Mouse (Mus musculus) hindbrain, embryonic 16.5 days (tissue): ENCODE measurements around the gene Dcpp2. TPM values are rescaled to one million over a fixed set of nuclear protein-coding genes. Genes with fewer than 3 reads are reported as not detected.

Experiments
- ATAC-seq: fragments of 200-750 bp; cut with Nextera tagmentation; 2 replicates; pipeline ENCODE4 v1.8.0; 2017; ENCODE audit warnings: moderate TSS enrichment, moderate library complexity
- H3K27ac ChIP-seq: fragments of 300-500 bp; sonication (generic); 2 replicates; pipeline ENCODE4 v1.5.1; 2014; ENCODE audit warnings: low read depth, mild to moderate bottlenecking, control low read depth, low read length, moderate library complexity
- H3K27me3 ChIP-seq: fragments of 300-500 bp; sonication (generic); replicated peaks from 2 replicates; pipeline ENCODE4 v1.6.1; 2014; ENCODE audit warnings: low read length; ENCODE audit not compliant: control insufficient read depth, insufficient read depth
- H3K36me3 ChIP-seq: fragments of 300-500 bp; sonication (generic); 2 replicates; pipeline ENCODE4 v1.6.1; 2014; ENCODE audit warnings: mild to moderate bottlenecking, low read length, moderate library complexity, mixed read lengths; ENCODE audit not compliant: control insufficient read depth, insufficient read depth
- H3K4me1 ChIP-seq: fragments of 300-500 bp; sonication (generic); 2 replicates; pipeline ENCODE4 v1.6.1; 2014; ENCODE audit warnings: low read depth, low read length; ENCODE audit not compliant: control insufficient read depth, insufficient read depth
- H3K4me2 ChIP-seq: fragments of 300-500 bp; sonication (generic); 2 replicates; pipeline ENCODE4 v1.6.1; 2014; ENCODE audit warnings: mild to moderate bottlenecking, low read length, control low read depth, moderate library complexity
- H3K4me3 ChIP-seq: fragments of 300-500 bp; sonication (generic); 2 replicates; pipeline ENCODE4 v1.5.1; 2014; ENCODE audit warnings: mild to moderate bottlenecking, low read length, control low read depth, moderate library complexity
- H3K9ac ChIP-seq: fragments of 300-500 bp; sonication (generic); 2 replicates; pipeline ENCODE4 v1.6.1; 2014; ENCODE audit warnings: low read depth, mild to moderate bottlenecking, control low read depth, low read length, moderate library complexity
- H3K9me3 ChIP-seq: fragments of 300-500 bp; sonication (generic); 2 replicates; pipeline ENCODE4 v1.6.1; 2014; ENCODE audit warnings: mild to moderate bottlenecking, low read length, moderate library complexity; ENCODE audit not compliant: control insufficient read depth
- WGBS: fragments of 180-500 bp; shearing (Covaris S2); extraction: QIAGEN DNeasy Blood & Tissue Kit; methylation state at CpG from one replicate; pipeline ENCODE4 v1.1.7; 2014; 5-methylcytosine and 5-hydroxymethylcytosine counted together
- polyA plus RNA-seq: library from polyadenylated mRNA; unstranded; fragments of >200 nt; fragmentation: Nextera tagmentation; extraction: Ambion mirVana; gene quantifications from 2 replicates; pipeline ENCODE4 v1.2.1, GENCODE M21; 2015

Gene Dcpp2
- polyA plus RNA-seq, 1 experiment from 2014 or later, result not detected

DNA sequence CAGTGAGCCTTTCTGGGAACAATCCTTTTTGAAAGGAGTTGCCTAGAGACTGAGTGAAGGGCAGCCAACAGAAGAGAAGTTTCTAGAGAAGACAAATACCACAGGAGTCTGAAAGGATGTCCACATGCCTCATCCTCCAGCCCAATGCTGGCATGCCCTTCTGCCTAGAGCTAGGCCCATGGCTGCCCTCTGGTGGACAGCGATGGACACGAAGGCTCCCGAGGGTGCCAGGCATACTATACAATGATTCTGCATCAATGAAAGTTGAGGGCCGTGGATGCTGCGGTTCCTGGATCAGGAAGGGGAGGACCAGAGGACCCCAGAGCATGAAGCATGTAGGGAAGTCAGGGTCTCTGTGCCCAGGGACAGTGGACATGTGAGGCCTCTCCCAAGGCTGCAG lies 27.4 kb upstream of the Dcpp2 start:
- H3K9ac ChIP-seq, result no peak overlapping the region
- H3K9me3 ChIP-seq, result no peaks in the 10 kb centered on the region
- no peak overlapping the region for H3K4me3 ChIP-seq
- no peaks in the 10 kb centered on the region for H3K4me1 ChIP-seq
- WGBS, result 35% methylated on average over 5 of the region's 5 CpGs
- no peak for ATAC-seq
- H3K36me3 ChIP-seq, result no peaks in the 10 kb centered on the region
- no peak overlapping the region for H3K4me2 ChIP-seq
- H3K27ac ChIP-seq, result no peak overlapping the region
- H3K27me3 ChIP-seq, result no peaks in the 10 kb centered on the region

DNA sequence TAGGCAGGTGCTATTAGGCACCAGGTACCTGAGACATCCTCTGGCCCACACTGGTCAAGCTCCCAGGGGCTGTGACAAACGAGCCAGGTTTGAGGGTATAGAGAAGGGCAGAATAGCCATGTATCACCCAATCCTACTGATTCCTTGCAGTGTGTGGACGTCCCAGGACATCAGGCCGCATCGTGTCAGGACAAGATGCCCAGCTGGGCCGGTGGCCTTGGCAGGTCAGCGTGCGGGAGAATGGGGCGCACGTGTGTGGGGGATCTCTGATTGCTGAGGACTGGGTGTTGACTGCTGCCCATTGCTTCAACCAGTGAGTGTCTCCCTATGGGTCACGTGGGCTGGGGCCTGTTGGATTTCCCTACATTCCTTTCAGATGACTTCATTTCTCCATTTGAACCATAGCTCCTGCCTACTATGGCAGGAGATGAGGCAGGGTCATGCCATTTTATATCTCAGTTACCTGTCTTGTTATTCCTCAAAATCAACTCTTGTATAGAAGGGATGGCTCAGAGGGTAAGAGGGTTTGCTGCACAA lies 26.4 kb upstream of the Dcpp2 start:
- no peak for ATAC-seq
- Histone ChIP-seq H3K9ac (no peak overlapping the region), H3K27ac (no peak overlapping the region), H3K4me2 (no peak overlapping the region), H3K36me3 (no peaks in the 10 kb centered on the region), H3K27me3 (no peaks in the 10 kb centered on the region), H3K9me3 (no peaks in the 10 kb centered on the region), H3K4me3 (no peak overlapping the region), H3K4me1 (no peaks in the 10 kb centered on the region)
- 91% methylated on average over 10 of the region's 10 CpGs for WGBS

DNA sequence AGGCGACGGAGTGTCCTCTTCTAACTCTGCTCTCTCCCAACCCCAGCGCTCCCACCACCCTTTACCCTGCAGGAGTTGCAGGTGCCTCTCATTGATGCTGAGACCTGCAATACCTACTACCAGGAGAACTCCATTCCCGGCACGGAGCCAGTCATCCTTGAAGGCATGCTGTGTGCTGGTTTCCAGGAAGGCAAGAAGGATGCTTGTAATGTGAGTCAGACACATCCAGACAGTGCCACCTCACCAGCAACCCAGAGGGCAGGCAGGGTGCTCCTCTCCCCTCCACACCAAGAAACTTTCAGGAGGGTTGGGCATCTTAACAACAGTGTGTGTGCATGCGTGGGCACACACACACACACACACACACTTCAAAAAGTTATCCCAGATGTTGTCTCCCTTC lies 23.5 kb upstream of the Dcpp2 start:
- no peak overlapping the region for H3K4me2 ChIP-seq
- H3K27me3 ChIP-seq, result no peaks in the 10 kb centered on the region
- no peaks in the 10 kb centered on the region for H3K9me3 ChIP-seq
- no peak for ATAC-seq
- no peaks in the 10 kb centered on the region for H3K36me3 ChIP-seq
- H3K27ac ChIP-seq, result no peak overlapping the region
- no peak overlapping the region for H3K4me3 ChIP-seq
- 83% methylated on average over 6 of the region's 6 CpGs for WGBS
- H3K9ac ChIP-seq, result no peak overlapping the region
- no peaks in the 10 kb centered on the region for H3K4me1 ChIP-seq

DNA sequence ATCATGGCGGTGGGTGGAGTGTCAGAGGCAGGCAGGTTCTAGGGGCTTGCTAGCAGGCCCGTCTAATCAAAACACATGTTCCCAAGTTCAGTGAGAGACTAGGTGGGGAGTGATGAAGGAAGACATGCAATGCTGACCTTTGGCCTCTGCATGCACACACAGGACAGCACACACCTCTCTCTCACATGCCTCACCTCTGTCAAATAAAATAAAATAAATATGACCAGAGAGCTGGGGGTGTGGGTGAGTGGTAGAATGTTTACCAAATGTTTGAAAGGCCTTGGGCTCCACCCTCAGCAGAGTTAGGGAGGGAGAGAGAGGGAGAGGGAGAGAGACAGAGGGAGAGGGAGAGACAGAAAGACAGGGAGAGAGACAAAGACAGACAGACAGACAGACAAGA lies 22.8 kb upstream of the Dcpp2 start:
- ATAC-seq, result no peak
- no peak overlapping the region for H3K9ac ChIP-seq
- 88% methylated on average over 2 of the region's 2 CpGs for WGBS

DNA sequence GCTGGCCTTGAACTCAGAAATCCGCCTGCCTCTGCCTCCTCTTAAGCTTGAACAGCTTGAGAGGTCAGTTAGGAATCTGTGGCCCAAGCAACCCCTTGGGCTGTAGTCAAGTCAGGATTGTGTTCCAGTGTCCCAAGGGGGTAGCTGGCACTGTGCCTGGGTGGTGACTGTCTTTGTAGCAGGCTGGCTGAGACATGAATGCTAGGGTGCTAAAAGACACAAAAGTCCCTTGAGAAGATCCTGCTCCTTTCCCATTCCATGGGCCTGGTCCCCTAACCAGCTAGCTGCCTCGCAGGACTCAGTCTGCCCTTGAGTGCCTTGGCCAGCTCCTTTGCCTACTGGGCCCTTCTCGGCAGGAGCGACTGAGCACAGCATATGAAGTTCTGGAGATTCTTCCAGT lies 17.8 kb upstream of the Dcpp2 start:
- H3K4me1 ChIP-seq, result no peaks in the 10 kb centered on the region
- no peaks in the 10 kb centered on the region for H3K9me3 ChIP-seq
- no peak overlapping the region for H3K27ac ChIP-seq
- H3K4me2 ChIP-seq, result no peak overlapping the region
- no peak overlapping the region for H3K9ac ChIP-seq
- no peaks in the 10 kb centered on the region for H3K27me3 ChIP-seq
- ATAC-seq, result no peak
- 71% methylated on average over 4 of the region's 4 CpGs for WGBS
- H3K4me3 ChIP-seq, result no peak overlapping the region
- no peaks in the 10 kb centered on the region for H3K36me3 ChIP-seq

More for the DNA sequence above, 22.8 kb upstream of the Dcpp2 start:
- Histone ChIP-seq H3K4me3 (no peak overlapping the region), H3K27me3 (no peaks in the 10 kb centered on the region), H3K36me3 (no peaks in the 10 kb centered on the region), H3K4me1 (no peaks in the 10 kb centered on the region), H3K4me2 (no peak overlapping the region), H3K27ac (no peak overlapping the region), H3K9me3 (no peaks in the 10 kb centered on the region)

DNA sequence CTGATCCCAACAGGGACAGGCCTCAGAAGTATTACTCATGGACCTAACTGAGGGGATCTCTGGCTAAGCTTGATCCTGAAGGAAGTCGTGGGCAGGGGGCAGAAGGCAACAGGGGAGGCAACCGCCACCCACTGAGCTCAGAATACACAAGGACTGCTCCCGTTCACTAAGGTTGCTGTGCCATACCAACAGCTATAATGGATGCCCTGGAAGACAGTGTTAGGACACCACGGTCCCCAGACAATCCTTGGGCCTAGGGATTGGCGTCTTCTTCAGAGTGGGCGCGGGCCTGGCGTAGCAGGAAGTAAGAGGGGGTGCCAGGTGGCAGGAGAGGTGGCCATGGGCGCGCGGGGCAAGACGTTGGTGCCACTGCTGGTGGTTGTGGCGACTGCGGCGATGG lies 12.9 kb upstream of the Dcpp2 start, which contains the start of gene Prss21:
Gene Prss21, plus strand, starts transcription at position 301 of the 400 bp plus-strand sequence.
- Histone ChIP-seq H3K9ac (no peak within 1 kb of the TSS), H3K4me3 (no peak within 1 kb of the TSS), H3K9me3 (no peaks in the 10 kb centered on the region), H3K36me3 (no peaks in the 10 kb centered on the region), H3K27me3 (no peaks in the 10 kb centered on the region), H3K27ac (no peak within 1 kb of the TSS), H3K4me1 (no peaks in the 10 kb centered on the region), H3K4me2 (no peak within 1 kb of the TSS)
- no peak for ATAC-seq
- WGBS, result 85% methylated on average over 15 of the region's 15 CpGs

DNA sequence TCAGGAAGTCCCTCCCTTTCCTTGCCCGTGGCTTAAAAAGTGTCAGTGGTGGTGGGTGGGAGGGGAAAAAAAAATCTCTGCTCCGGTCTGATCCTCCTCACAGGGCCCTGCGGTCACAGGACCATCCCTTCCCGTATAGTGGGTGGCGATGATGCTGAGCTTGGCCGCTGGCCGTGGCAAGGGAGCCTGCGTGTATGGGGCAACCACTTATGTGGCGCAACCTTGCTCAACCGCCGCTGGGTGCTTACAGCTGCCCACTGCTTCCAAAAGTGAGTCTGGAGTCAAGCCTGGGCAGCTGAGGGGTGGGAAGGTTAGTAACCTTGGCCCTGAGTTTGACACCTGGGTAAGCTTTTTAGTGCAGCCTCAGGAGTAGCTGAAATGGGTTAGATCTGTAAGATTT lies 12.2 kb upstream of the Dcpp2 start:
- Histone ChIP-seq H3K4me3 (no peak overlapping the region), H3K36me3 (no peaks in the 10 kb centered on the region), H3K9me3 (no peaks in the 10 kb centered on the region), H3K9ac (no peak overlapping the region), H3K4me1 (no peaks in the 10 kb centered on the region), H3K4me2 (no peak overlapping the region), H3K27ac (no peak overlapping the region), H3K27me3 (no peaks in the 10 kb centered on the region)
- ATAC-seq, result no peak
- WGBS, result 90% methylated on average over 11 of the region's 11 CpGs

DNA sequence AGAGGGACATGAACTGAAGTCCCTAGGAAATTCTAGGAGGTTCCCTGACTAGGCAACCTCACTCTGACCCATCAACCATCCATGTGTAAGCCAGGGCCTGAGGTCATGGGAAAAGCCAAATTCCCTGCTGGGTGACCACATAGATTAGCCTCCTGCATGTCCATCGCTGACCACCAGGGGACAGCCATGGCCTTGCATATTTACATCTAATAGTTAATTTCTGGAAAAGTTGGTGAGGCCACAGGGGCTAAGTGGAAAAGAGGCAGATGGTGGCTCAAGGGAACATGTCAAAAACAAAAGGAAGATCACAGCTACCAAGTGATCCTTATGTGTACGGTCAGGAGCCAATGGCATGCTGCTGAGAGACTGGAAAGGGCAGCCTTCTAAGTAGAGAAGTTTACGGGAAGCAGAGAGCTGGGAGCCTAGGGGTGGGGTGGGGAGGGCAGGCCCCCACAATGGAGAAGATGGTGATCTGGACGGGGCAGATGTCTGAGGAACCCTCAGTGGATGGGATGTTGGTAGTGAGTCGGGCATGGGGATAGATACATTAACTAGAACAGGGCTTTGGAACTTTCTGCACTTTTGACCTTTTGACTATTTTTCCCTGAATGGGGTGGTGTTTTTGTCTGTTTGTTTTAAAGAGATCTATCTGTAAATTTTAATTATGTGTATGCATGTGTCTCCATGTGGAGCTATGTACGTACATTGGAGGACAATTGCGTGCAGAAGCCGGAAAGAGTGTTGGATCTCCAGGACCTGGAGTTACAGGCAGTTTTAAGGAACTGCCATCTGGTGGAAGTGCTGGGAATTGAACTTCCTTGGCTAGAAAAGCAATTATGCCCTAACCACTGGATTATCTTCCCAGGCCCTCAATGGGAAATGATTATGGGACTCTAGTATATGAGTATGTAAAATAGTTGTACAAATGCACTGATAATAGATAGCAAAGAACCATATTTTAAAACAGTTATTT lies 6.5 kb upstream of the Dcpp2 start:
- 39% methylated on average over 8 of the region's 8 CpGs for WGBS
- no peak overlapping the region for H3K4me2 ChIP-seq
- no peak overlapping the region for H3K4me3 ChIP-seq
- no peak overlapping the region for H3K27ac ChIP-seq
- ATAC-seq, result no peak
- no peaks in the 10 kb centered on the region for H3K36me3 ChIP-seq
- no peaks in the 10 kb centered on the region for H3K27me3 ChIP-seq
- H3K9ac ChIP-seq, result no peak overlapping the region
- no peaks in the 10 kb centered on the region for H3K9me3 ChIP-seq
- no peaks in the 10 kb centered on the region for H3K4me1 ChIP-seq

DNA sequence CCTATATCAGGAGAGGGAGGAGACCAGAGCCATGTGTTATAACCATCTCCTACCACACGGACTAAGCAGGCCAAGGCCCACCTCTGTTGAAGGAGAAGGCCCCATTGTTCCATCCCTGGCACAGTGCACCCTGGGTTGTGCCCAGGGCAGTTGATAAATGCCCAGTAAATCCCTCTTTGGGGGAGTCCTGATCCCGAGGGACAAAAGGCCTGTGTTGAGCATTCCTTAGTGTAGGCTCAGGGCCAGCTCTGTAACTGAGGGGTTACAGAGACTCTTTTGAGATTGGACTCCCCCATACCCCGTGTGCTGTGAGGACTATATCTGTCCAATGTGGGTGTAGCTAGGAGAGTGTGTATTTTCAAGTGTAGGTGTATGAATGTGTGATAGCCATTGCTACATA lies 3.9 kb upstream of the Dcpp2 start:
- H3K9ac ChIP-seq, result no peak overlapping the region
- H3K4me1 ChIP-seq, result no peaks in the 10 kb centered on the region
- H3K27me3 ChIP-seq, result no peaks in the 10 kb centered on the region
- H3K36me3 ChIP-seq, result no peaks in the 10 kb centered on the region
- no peak overlapping the region for H3K4me2 ChIP-seq
- no peaks in the 10 kb centered on the region for H3K9me3 ChIP-seq
- ATAC-seq, result peak; percentile 94
- WGBS, result 61% methylated on average over 3 of the region's 3 CpGs
- no peak overlapping the region for H3K4me3 ChIP-seq
- peak overlapping the region; percentile 45; the same call in 1 of the 2 replicates for H3K27ac ChIP-seq
